10 mouse cellular contexts compared by ENCODE assay signal in genomic region chr13:78196236-78196796, GRCm38 (mm10). TPM values are rescaled to one million over a fixed set of nuclear protein-coding genes. Genes with fewer than 3 reads are reported as not detected.
DNase-seq lines count a peak whose midpoint lies in the region; ATAC-seq and TF ChIP-seq lines count a peak whose summit lies in the region.
"Had no signal": no experiment of that assay in that cellular context is flagged by ENCODE, and none has a peak within 500 bp of the region (broad histone marks: within the 10 kb centered on the region; RNA-seq: fewer than 3 reads in every experiment).

No protein-coding gene starts in this region.

- H3K4me3 ChIP-seq in kidney, embryonic 16.5 days (ENCODE audit: low read length) = peak overlapping the region; percentile 54
- H3K4me3 ChIP-seq in kidney, adult 2 months (ENCODE audit: insufficient read depth, low read depth, low read length) = no peak overlapping the region
- H3K4me3 ChIP-seq in forebrain, embryonic 14.5 days (ENCODE audit: low read depth, low read length) = peak overlapping the region; percentile 95
- H3K4me3 ChIP-seq in midbrain, embryonic 15.5 days = peak overlapping the region; percentile 94
- H3K4me3 ChIP-seq: gastrocnemius, adult 2 months had no signal

- no peaks in the 10 kb centered on the region for H3K27me3 ChIP-seq in kidney, embryonic 16.5 days (ENCODE audit: insufficient read depth, low read length)
- peaks cover 3% of the 10 kb centered on the region; the same call in 1 of the 2 replicates for H3K27me3 ChIP-seq in kidney, adult 2 months (replicated peaks; ENCODE audit: control insufficient read depth, insufficient read depth, low read length)
- H3K27me3 ChIP-seq in forebrain, embryonic 14.5 days (replicated peaks; ENCODE audit: control insufficient read depth, insufficient read depth, low read length) = 0 out of 2 replicates have a peak, but pooled peaks cover 3% of the 10 kb centered on the region
- H3K27me3 ChIP-seq in midbrain, embryonic 15.5 days (replicated peaks) = no peaks in the 10 kb centered on the region

- H3K9me3 ChIP-seq in kidney, embryonic 16.5 days (ENCODE audit: low read length) = no peaks in the 10 kb centered on the region
- no peaks in the 10 kb centered on the region for H3K9me3 ChIP-seq in forebrain, embryonic 14.5 days (replicated peaks; ENCODE audit: control insufficient read depth, low read length)
- no peaks in the 10 kb centered on the region for H3K9me3 ChIP-seq in midbrain, embryonic 15.5 days

- no peak for ATAC-seq in kidney, embryonic 16.5 days (ENCODE audit: low FRiP score, low TSS enrichment)
- ATAC-seq in forebrain, embryonic 14.5 days = no peak
- ATAC-seq in midbrain, embryonic 15.5 days (replicated peaks) = no peak

- no peak for TF ChIP-seq POLR2A in kidney, adult 2 months (IDR thresholded peaks at IDR 0.05; ENCODE audit: low read depth, low read length)

- no peak overlapping the region; the same call in 1 of the 2 replicates for H3K9ac ChIP-seq in kidney, embryonic 16.5 days (replicated peaks; ENCODE audit: low read length)
- peak overlapping the region; percentile 100 for H3K9ac ChIP-seq in forebrain, embryonic 14.5 days (ENCODE audit: low read length)
- peak overlapping the region; percentile 76 for H3K9ac ChIP-seq in midbrain, embryonic 15.5 days

- peak overlapping the region; percentile 71 for H3K4me2 ChIP-seq in kidney, embryonic 16.5 days (replicated peaks; ENCODE audit: low read depth, low read length)
- H3K4me2 ChIP-seq in forebrain, embryonic 14.5 days (ENCODE audit: low read length) = peak overlapping the region; percentile 71
- H3K4me2 ChIP-seq in midbrain, embryonic 15.5 days = peak overlapping the region; percentile 60

- H3K27ac ChIP-seq in kidney, embryonic 16.5 days (ENCODE audit: low read length) = no peak overlapping the region
- H3K27ac ChIP-seq in kidney, adult 2 months (ENCODE audit: insufficient read depth, low read depth, low read length) = no peak overlapping the region
- peak overlapping the region; percentile 96 for H3K27ac ChIP-seq in forebrain, embryonic 14.5 days (ENCODE audit: low read depth, low read length)
- peak overlapping the region; percentile 83 for H3K27ac ChIP-seq in midbrain, embryonic 15.5 days
- H3K27ac ChIP-seq: gastrocnemius, adult 2 months had no signal

- peaks cover 27% of the 10 kb centered on the region for H3K4me1 ChIP-seq in kidney, embryonic 16.5 days (ENCODE audit: insufficient read depth, low read length)
- H3K4me1 ChIP-seq in kidney, adult 2 months (ENCODE audit: control insufficient read depth, insufficient read depth, low read length) = no peaks in the 10 kb centered on the region
- peaks cover 3% of the 10 kb centered on the region; the same call in 1 of the 2 replicates for H3K4me1 ChIP-seq in forebrain, embryonic 14.5 days (ENCODE audit: control insufficient read depth, insufficient read depth, low read length)
- peaks cover 19% of the 10 kb centered on the region; the same call in 1 of the 2 replicates for H3K4me1 ChIP-seq in midbrain, embryonic 15.5 days

- 38% methylated on average over 7 of the region's 7 CpGs for WGBS in kidney, embryonic 16.5 days
- WGBS in kidney, adult 2 months = 87% methylated on average over 7 of the region's 7 CpGs
- 6% methylated on average over 7 of the region's 7 CpGs for WGBS in forebrain, embryonic 14.5 days
- WGBS in midbrain, embryonic 15.5 days = 15% methylated on average over 7 of the region's 7 CpGs

- TF ChIP-seq CTCF in kidney, adult 2 months (conservative IDR thresholded peaks at IDR 0.05; ENCODE audit: insufficient read depth, insufficient read length, low read depth, low read length) = no peak

- H3K36me3 ChIP-seq in kidney, embryonic 16.5 days (ENCODE audit: insufficient read depth, low read length) = no peaks in the 10 kb centered on the region
- H3K36me3 ChIP-seq in kidney, adult 2 months (ENCODE audit: control insufficient read depth, insufficient read depth, low read length) = no peaks in the 10 kb centered on the region
- peaks cover 26% of the 10 kb centered on the region for H3K36me3 ChIP-seq in forebrain, embryonic 14.5 days (ENCODE audit: control insufficient read depth, insufficient read depth, low read length)
- no peaks in the 10 kb centered on the region for H3K36me3 ChIP-seq in midbrain, embryonic 15.5 days (replicated peaks)
- H3K36me3 ChIP-seq: G1E had no signal

- no peak for DNase-seq in kidney, adult 2 months
- DNase-seq in embryo, embryonic 10.5 days (ENCODE audit: low spot score) = peak; percentile 58
- DNase-seq in forebrain, embryonic 14.5 days (ENCODE audit: low spot score) = peak; percentile 64
- DNase-seq in thymus, adult 18-20 months = no peak
- no peak for DNase-seq in frontal cortex, postnatal 10 days (ENCODE audit: low spot score in 2 of 2)
- DNase-seq in thymus, postnatal 0 days (ENCODE audit: low spot score) = no peak
- DNase-seq: gastrocnemius, adult 2 months had no signal

RNA-seq across cellular contexts. Expression of gene Nr2f1, which starts 3.2 kb away (rescaled TPM):
- 12.3 and 15.5 TPM in 2 replicates for polyA plus RNA-seq in kidney, embryonic 16.5 days (2015; fragmentation: Nextera tagmentation; extraction: Ambion mirVana)
- 5.6 and 7.5 TPM in 2 replicates for polyA plus RNA-seq in kidney, adult 2 months (2012; rRNA removed)
- 75.7 and 82.0 TPM in 2 replicates for polyA plus RNA-seq in forebrain, embryonic 14.5 days (2014; fragmentation: Nextera tagmentation; extraction: Ambion mirVana)
- 58.4 and 61.2 TPM in 2 replicates for polyA plus RNA-seq in midbrain, embryonic 15.5 days (2015; fragmentation: Nextera tagmentation; extraction: Ambion mirVana)
- 1.1 and 1.5 TPM in 2 replicates for polyA plus RNA-seq in thymus, postnatal 0 days (2015; fragmentation: Nextera tagmentation; extraction: Ambion mirVana)

Comparison
In these comparisons a context has a peak if more than half of its experiments do, and no peak if none do; other contexts are left out.
1. H3K27ac ChIP-seq: peak in forebrain, embryonic 14.5 days (single experiment) and midbrain, embryonic 15.5 days (single experiment); none in kidney, embryonic 16.5 days (single experiment) and kidney, adult 2 months (single experiment).
2. DNase-seq: peak in embryo, embryonic 10.5 days (single experiment) and forebrain, embryonic 14.5 days (single experiment); none in kidney, adult 2 months (single experiment), thymus, adult 18-20 months (0 of 2), frontal cortex, postnatal 10 days (0 of 2) and thymus, postnatal 0 days (single experiment).
3. Peak in every context shown above with its lines, with median percentiles within 50 percentile points of each other: H3K4me2 ChIP-seq.